Mouse (Mus musculus): Measurements from ENCODE around the gene Svep1. TPM values are rescaled to one million over a fixed set of nuclear protein-coding genes. Genes with fewer than 3 reads are reported as not detected.

Gene Svep1
- polyA plus RNA-seq, 1 experiment = not detected

DNA sequence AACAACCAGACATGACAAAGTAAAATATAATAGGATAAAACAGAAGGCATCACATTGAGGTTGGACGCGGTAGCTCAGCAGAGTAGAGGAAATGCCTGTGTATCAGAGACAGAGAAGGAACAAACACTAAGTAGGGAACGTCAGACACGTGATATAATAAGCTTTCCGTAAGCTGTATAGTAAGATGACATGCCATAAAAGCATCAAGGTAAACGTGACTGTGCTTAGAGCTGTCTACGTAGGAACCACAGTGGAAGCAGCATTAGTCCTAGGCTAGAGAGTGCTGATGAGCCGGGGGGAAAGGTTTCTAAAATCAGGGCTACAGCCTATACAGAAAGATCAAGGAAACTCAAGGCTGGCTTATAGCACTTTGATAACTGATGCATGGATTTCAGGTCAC lies 156.4 kb downstream of the Svep1 start:
- Histone ChIP-seq H3K4me1 (ENCODE audit: control insufficient read depth, insufficient read depth, low read length) (no peaks in the 10 kb centered on the region), H3K27ac (ENCODE audit: insufficient read depth, low read depth, low read length) (no peak overlapping the region), H3K4me3 (ENCODE audit: insufficient read depth, low read depth, low read length) (no peak overlapping the region)
- TF ChIP-seq POLR2A (IDR thresholded peaks at IDR 0.05; ENCODE audit: insufficient read depth, low read depth, low read length) (no peak), CTCF (IDR thresholded peaks at IDR 0.05; ENCODE audit: insufficient read depth, low read depth, low read length) (no peak)
- 90% methylated on average over 8 of the region's 8 CpGs for WGBS

DNA sequence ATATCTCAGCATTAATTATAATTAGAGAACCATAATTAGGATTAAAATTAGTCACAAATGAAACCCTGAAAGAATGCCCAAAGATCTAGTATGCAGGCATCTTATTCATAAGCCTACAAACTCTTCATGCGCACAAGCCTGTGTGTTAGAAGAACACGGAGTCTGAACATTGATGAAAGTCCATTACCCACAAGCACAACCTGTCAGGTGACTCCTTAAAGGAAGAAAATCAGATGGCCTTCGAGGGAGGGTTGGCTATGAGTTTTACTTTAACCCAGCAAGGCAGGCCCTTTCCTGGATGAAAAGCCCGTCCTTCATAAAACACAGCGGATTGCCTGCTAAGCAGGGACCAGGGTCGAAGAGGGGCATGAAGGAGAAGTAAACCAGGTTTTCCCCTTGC lies 161.8 kb downstream of the Svep1 start:
- H3K4me3 ChIP-seq (ENCODE audit: insufficient read depth, low read depth, low read length) = no peak overlapping the region
- no peak overlapping the region for H3K27ac ChIP-seq (ENCODE audit: insufficient read depth, low read depth, low read length)
- 91% methylated on average over 6 of the region's 6 CpGs for WGBS
- no peak for TF ChIP-seq POLR2A (IDR thresholded peaks at IDR 0.05; ENCODE audit: insufficient read depth, low read depth, low read length)
- TF ChIP-seq CTCF (IDR thresholded peaks at IDR 0.05; ENCODE audit: insufficient read depth, low read depth, low read length) = no peak
- no peaks in the 10 kb centered on the region for H3K4me1 ChIP-seq (ENCODE audit: control insufficient read depth, insufficient read depth, low read length)

DNA sequence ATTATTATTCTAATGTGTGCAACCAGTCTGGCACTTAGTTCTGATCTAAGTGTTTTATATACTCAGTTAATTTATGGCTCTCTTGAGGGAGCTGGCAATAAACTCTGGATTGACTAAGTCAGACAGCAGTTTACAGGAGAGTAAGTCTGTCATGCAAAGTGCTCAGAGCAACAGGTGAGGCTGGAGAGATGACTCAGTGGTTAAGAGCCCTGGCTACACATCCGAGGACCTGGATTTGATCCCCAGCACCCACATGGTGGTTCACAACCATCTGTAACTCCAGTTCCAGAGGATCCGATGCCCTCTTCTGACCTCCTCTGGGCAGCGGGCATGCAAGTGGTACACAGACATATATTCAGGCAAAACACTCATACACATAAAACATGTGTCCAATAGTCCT lies 162.3 kb downstream of the Svep1 start:
- TF ChIP-seq CTCF (IDR thresholded peaks at IDR 0.05; ENCODE audit: insufficient read depth, low read depth, low read length) (no peak), POLR2A (IDR thresholded peaks at IDR 0.05; ENCODE audit: insufficient read depth, low read depth, low read length) (no peak)
- Histone ChIP-seq H3K4me1 (ENCODE audit: control insufficient read depth, insufficient read depth, low read length) (no peaks in the 10 kb centered on the region), H3K4me3 (ENCODE audit: insufficient read depth, low read depth, low read length) (no peak overlapping the region), H3K27ac (ENCODE audit: insufficient read depth, low read depth, low read length) (no peak overlapping the region)
- whole genome bisulfite sequencing = 95% methylated on average over 3 of the region's 3 CpGs

DNA sequence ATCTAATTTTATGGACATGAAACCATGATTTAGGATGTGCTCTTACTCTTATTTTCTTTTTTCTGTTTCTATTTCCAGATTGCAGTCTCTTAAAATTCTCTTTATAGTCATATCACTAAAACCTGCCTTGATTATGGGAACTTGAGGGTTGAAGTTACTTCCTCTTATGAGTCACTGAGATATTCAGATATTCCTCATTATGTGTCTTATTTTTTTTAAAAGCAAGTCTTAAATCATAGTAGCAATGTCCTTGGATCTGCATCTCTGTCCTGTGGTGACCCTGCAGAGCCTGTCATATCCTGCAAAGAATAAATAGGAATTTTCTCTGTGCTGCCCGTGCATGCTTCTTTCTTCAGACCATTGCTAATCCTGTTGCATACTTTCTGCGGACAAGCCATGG lies 166.6 kb downstream of the Svep1 start:
- Histone ChIP-seq H3K4me1 (ENCODE audit: control insufficient read depth, insufficient read depth, low read length) (no peaks in the 10 kb centered on the region), H3K27ac (ENCODE audit: insufficient read depth, low read depth, low read length) (no peak overlapping the region), H3K4me3 (ENCODE audit: insufficient read depth, low read depth, low read length) (no peak overlapping the region)
- TF ChIP-seq CTCF (IDR thresholded peaks at IDR 0.05; ENCODE audit: insufficient read depth, low read depth, low read length) (no peak), POLR2A (IDR thresholded peaks at IDR 0.05; ENCODE audit: insufficient read depth, low read depth, low read length) (no peak)
- 94% methylated on average over 2 of the region's 2 CpGs for WGBS

DNA sequence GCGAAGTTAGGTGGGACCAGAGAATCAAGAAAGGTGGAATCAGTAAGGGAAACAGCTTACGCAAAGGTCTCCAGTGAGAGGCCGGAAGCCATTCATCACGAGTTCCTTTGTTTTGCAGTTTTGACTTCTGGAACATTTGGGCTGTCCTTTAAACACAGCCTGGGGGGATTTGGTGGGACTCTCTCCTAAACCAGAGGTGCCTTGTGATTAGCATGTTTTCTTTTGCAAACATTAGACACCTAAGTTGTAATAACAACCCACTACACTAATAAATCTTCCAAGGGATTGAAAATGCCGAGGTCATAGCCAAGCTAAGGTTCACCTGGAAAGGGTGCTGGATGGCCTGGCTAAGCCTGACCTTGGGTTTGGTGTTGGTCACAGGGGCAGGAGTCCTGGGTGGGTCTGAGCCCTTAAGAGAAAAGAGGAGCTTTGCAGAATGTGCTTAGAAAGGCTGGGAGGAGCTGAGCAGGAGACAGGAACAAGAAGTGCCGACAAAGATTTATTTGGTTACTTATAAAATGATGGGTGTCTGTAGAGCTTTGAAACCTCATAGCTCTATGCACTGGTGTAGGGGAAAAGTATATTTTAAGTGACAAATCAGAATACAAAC lies 169.5 kb downstream of the Svep1 start:
- WGBS = 89% methylated on average over 6 of the region's 6 CpGs
- H3K4me3 ChIP-seq (ENCODE audit: insufficient read depth, low read depth, low read length) = no peak overlapping the region
- no peak for TF ChIP-seq CTCF (IDR thresholded peaks at IDR 0.05; ENCODE audit: insufficient read depth, low read depth, low read length)
- TF ChIP-seq POLR2A (IDR thresholded peaks at IDR 0.05; ENCODE audit: insufficient read depth, low read depth, low read length) = no peak
- H3K4me1 ChIP-seq (ENCODE audit: control insufficient read depth, insufficient read depth, low read length) = peaks cover 11% of the 10 kb centered on the region
- H3K27ac ChIP-seq (ENCODE audit: insufficient read depth, low read depth, low read length) = no peak overlapping the region

- Histone ChIP-seq H3K4me3 (ENCODE audit: insufficient read depth, low read depth, low read length) (no peak overlapping the region), H3K27ac (ENCODE audit: insufficient read depth, low read depth, low read length) (no peak overlapping the region), H3K4me1 (ENCODE audit: control insufficient read depth, insufficient read depth, low read length) (peaks cover 11% of the 10 kb centered on the region)
- WGBS = 38% methylated on average over 13 of the region's 13 CpGs
- TF ChIP-seq POLR2A (IDR thresholded peaks at IDR 0.05; ENCODE audit: insufficient read depth, low read depth, low read length) (no peak), CTCF (IDR thresholded peaks at IDR 0.05; ENCODE audit: insufficient read depth, low read depth, low read length) (no peak)
Measured at GRCm38 (mm10) chr4:58034663-58035062, 172.0 kb downstream of the Svep1 start.

- H3K4me3 ChIP-seq (ENCODE audit: insufficient read depth, low read depth, low read length) = no peak overlapping the region
- TF ChIP-seq CTCF (IDR thresholded peaks at IDR 0.05; ENCODE audit: insufficient read depth, low read depth, low read length) (no peak), POLR2A (IDR thresholded peaks at IDR 0.05; ENCODE audit: insufficient read depth, low read depth, low read length) (no peak)
- no peak overlapping the region for H3K27ac ChIP-seq (ENCODE audit: insufficient read depth, low read depth, low read length)
- 31% methylated on average over 1 of the region's 1 CpGs for WGBS
- peaks cover 11% of the 10 kb centered on the region for H3K4me1 ChIP-seq (ENCODE audit: control insufficient read depth, insufficient read depth, low read length)
Measured at GRCm38 (mm10) chr4:58032714-58033113, 173.9 kb downstream of the Svep1 start.

- TF ChIP-seq CTCF (IDR thresholded peaks at IDR 0.05; ENCODE audit: insufficient read depth, low read depth, low read length) (no peak), POLR2A (IDR thresholded peaks at IDR 0.05; ENCODE audit: insufficient read depth, low read depth, low read length) (no peak)
- 94% methylated on average over 5 of the region's 5 CpGs for WGBS
Measured at GRCm38 (mm10) chr4:58009024-58009423, 197.6 kb downstream of the Svep1 start, which contains the start of gene Txndc8. Txndc8 (minus strand) TSS chr4:58009124.

GRCm38 (mm10) chr4:58003501-58003900 lies 203.2 kb downstream of the Svep1 start:
- H3K4me1 ChIP-seq (ENCODE audit: control insufficient read depth, insufficient read depth, low read length) = no peaks in the 10 kb centered on the region
- no peak overlapping the region for H3K27ac ChIP-seq (ENCODE audit: insufficient read depth, low read depth, low read length)
- 79% methylated on average over 3 of the region's 3 CpGs for WGBS
- H3K4me3 ChIP-seq (ENCODE audit: insufficient read depth, low read depth, low read length) = no peak overlapping the region
- TF ChIP-seq CTCF (IDR thresholded peaks at IDR 0.05; ENCODE audit: insufficient read depth, low read depth, low read length) (no peak), POLR2A (IDR thresholded peaks at IDR 0.05; ENCODE audit: insufficient read depth, low read depth, low read length) (no peak)

More at GRCm38 (mm10) chr4:58009024-58009423, 197.6 kb downstream of the Svep1 start, which contains the start of gene Txndc8:
- Histone ChIP-seq H3K4me1 (ENCODE audit: control insufficient read depth, insufficient read depth, low read length) (no peaks in the 10 kb centered on the region), H3K27ac (ENCODE audit: insufficient read depth, low read depth, low read length) (no peak within 1 kb of the TSS), H3K4me3 (ENCODE audit: insufficient read depth, low read depth, low read length) (no peak within 1 kb of the TSS)

Other genes with a start within 250 kb of the Svep1 start
- not detected in 2 replicates for gene Txndc8, start 197.7 kb downstream of the Svep1 start, polyA plus RNA-seq (2012; ENCODE audit: insufficient read depth, insufficient read length, low replicate concordance, missing spikeins)
- not detected in 2 replicates for gene Musk, start 79.1 kb upstream of the Svep1 start, polyA plus RNA-seq (2012; ENCODE audit: insufficient read depth, insufficient read length, low replicate concordance, missing spikeins)